Mouse (Mus musculus): ENCODE measurements around the gene Pnmal1. TPM values are rescaled to one million over a fixed set of nuclear protein-coding genes. Genes with fewer than 3 reads are reported as not detected.

The Pnmal1 gene
- 4.6 TPM for polyA plus RNA-seq (2014; fragmentation: Illumina TruSeq; extraction: RNeasy Lipid Tissue Mini Kit (QIAGEN cat#74804); ENCODE audit: low read depth, low replicate concordance)

DNA sequence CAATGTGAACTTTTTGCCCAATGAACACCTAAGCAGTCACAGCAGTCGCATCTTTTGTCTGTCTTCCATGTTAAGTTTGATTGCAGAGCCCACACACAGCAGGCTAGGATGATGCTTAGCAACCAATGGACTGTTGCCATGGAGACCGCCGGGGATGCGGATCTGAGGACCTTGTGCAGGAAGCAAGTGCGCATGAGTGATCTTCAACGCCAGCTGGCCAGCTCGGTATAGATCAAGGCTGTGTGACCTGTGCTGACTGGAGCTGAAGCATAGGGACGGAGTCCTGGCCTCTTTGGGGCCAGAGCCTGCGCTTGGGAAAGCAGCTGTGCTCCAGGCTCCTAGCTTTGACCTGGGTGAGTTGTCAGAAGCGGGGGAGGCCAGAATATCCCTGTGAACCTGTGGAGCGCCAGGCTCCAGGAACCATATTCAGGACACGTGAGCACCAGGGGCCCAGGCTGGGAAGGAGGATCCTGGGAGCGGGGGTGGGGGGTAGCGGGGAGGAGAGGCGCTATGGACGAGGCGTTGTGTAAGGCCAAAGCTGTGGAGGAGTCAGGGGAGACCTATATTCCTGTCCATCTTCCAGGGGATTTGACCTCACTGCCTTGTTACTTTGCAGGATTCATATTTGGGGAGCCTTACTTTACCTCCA, at the start of gene Pnmal1:
Gene Pnmal1, plus strand, starts transcription at position 141 of the 649 bp plus-strand sequence.

DNA sequence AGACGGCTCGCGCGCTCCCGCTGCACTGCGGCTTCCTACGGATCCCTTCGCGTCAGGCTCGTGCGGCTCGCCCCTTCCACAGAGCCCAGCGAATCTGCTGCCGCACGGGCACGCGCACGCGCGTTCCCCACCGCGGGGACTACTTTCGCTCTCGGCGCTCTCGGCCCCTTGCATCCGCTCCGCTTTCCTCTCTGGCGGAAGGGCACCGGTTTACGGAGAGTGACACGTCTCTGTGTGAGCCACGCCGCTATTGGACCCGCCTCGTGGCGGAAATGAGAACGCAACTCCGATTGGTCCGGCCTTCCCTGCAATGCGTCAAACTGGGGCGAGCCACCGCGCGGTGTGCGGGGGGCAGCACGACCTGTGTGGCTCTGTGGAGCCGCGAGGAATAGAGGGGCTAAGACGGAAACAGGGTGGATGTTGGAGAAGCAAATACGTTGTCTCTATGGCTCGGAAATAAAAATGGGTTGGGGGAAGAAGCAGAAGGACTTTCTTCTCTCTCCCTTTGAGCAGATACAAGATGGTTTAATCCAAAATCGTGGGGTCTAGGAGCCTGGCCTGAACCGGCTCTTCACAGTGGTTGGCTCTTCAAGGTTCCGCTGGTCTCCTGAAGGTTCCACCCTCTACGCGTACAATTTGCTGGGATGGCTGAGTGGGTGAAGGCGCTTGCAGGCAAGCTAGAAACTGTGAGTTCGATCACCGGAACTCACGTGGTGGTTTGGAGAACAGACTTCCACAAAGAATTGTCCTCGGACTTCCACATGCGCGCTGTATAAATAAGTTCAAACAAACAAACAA, 35.2 kb upstream of the Pnmal1 start, which contains the start of gene Calm3:
Gene Calm3, minus strand, starts transcription at position 78 of the 798 bp plus-strand sequence.

DNA sequence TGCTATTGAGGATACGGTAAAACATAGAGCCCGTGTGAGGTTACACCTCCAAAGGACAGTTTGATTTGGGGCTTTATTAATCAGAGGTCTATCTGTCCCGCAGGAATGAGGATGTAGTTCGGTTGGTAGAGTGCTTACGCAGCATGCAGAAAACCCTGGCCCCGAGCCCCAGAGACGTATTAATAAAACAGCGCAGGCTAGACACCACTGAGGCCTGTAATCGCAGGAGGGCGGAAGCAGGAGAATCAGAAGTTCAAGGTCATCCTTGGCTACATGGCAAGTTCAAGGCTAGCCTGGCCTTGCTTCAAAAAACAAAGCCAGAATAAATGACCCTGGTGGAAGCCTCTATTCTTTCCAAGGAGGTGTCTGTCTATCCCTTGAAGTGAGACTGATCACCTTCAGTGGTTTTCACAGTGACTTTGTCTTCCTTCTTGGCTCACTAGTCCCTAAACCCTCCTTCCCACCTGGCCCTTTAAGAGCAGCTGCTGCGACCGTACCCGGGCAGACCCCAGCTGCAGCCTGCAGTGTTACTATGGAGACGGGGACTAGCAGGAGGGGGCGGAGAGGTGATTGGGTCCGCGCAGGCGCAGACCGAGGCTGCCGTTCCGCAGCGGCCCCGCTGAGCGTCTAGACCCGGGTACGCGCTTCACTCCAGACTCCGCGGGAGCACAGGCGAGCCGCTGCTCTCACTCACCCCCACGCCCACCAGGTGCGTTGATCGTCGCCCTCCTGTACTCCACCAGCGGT, 15.2 kb upstream of the Pnmal1 start, which contains the start of gene Pnmal2:
Gene Pnmal2, plus strand, starts transcription at position 622 of the 747 bp plus-strand sequence.

DNA sequence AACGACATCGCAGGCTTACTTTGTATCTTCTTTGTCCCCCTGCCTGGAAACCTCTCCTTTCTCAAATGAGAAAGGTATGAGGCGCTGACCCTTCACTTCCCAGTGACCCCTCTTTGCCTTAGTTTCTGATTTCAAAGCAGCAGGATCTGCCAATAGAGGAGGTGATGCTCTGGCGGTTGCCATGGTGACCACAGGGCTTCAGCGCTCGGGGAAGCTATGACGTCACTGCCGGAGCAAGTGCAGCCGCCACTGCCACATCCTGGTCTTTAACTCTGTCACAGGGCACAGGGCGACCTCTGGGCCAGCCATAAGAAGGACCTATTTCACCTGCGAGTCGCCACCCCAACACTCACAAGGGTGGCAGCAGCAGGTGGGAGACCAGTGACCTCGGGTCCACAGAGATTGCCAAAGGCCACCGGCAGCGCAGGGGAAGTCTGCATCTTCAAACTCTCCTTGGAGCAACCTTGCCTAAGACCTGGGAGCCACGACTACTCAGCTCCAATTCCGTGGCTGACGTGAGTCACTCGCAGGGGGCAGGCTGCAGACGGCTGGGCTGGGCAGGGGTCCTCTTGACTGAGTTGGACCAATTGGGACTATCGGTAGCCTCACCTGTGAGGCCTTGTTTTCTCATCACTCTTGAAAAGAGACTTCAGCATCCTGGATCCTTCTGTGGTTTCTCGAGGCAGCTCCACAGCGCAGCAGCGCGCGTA, 23.5 kb downstream of the Pnmal1 start, which contains the start of gene Gm42372:
Gene Gm42372, plus strand, starts transcription at position 228 of the 710 bp plus-strand sequence.

DNA sequence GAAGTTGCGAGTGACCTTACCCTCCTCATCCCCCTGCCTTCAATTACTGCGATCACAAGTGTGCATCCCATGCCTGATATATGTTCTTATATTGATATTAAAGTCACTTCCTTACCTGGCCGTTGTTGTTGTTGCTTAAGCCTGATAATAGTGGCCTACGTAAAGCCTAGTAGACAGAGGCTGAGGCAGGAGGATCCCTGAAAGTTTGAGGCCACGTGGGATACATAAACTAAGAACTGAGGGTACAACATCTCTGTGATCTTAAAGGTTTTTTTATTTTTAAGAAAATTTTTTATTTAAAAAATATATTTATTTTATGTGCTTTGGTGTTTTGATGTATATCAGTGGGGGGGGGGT, 33.0 kb downstream of the Pnmal1 start, which contains the start of gene Ccdc8:
Gene Ccdc8, plus strand, starts transcription at position 258 of the 357 bp plus-strand sequence.

Other genes starting within 250 kb of the Pnmal1 start
- gene Ceacam9, start 237.8 kb upstream of the Pnmal1 start, polyA plus RNA-seq (2014; fragmentation: Illumina TruSeq; extraction: RNeasy Lipid Tissue Mini Kit (QIAGEN cat#74804); ENCODE audit: low read depth, low replicate concordance) = not detected
- 65.4 TPM for gene Ap2s1, start 221.3 kb upstream of the Pnmal1 start, polyA plus RNA-seq (2014; fragmentation: Illumina TruSeq; extraction: RNeasy Lipid Tissue Mini Kit (QIAGEN cat#74804); ENCODE audit: low read depth, low replicate concordance)
- gene Slc1a5, start 178.3 kb upstream of the Pnmal1 start, polyA plus RNA-seq (2014; fragmentation: Illumina TruSeq; extraction: RNeasy Lipid Tissue Mini Kit (QIAGEN cat#74804); ENCODE audit: low read depth, low replicate concordance) = 25.1 TPM
- gene Strn4, start 143.8 kb upstream of the Pnmal1 start, polyA plus RNA-seq (2014; fragmentation: Illumina TruSeq; extraction: RNeasy Lipid Tissue Mini Kit (QIAGEN cat#74804); ENCODE audit: low read depth, low replicate concordance) = 19.2 TPM
- gene Fkrp, start 142.9 kb upstream of the Pnmal1 start, polyA plus RNA-seq (2014; fragmentation: Illumina TruSeq; extraction: RNeasy Lipid Tissue Mini Kit (QIAGEN cat#74804); ENCODE audit: low read depth, low replicate concordance) = 9.0 TPM
- gene Prkd2, start 116.8 kb upstream of the Pnmal1 start, polyA plus RNA-seq (2014; fragmentation: Illumina TruSeq; extraction: RNeasy Lipid Tissue Mini Kit (QIAGEN cat#74804); ENCODE audit: low read depth, low replicate concordance) = 0.64 TPM
- 0.82 TPM for gene Dact3, start 84.4 kb upstream of the Pnmal1 start, polyA plus RNA-seq (2014; fragmentation: Illumina TruSeq; extraction: RNeasy Lipid Tissue Mini Kit (QIAGEN cat#74804); ENCODE audit: low read depth, low replicate concordance)
- gene Gng8, start 67.9 kb upstream of the Pnmal1 start, polyA plus RNA-seq (2014; fragmentation: Illumina TruSeq; extraction: RNeasy Lipid Tissue Mini Kit (QIAGEN cat#74804); ENCODE audit: low read depth, low replicate concordance) = not detected
- gene Ptgir, start 53.2 kb upstream of the Pnmal1 start, polyA plus RNA-seq (2014; fragmentation: Illumina TruSeq; extraction: RNeasy Lipid Tissue Mini Kit (QIAGEN cat#74804); ENCODE audit: low read depth, low replicate concordance) = 1.4 TPM
- 36.0 TPM for gene Calm3, start 35.6 kb upstream of the Pnmal1 start, polyA plus RNA-seq (2014; fragmentation: Illumina TruSeq; extraction: RNeasy Lipid Tissue Mini Kit (QIAGEN cat#74804); ENCODE audit: low read depth, low replicate concordance)
- 5.1 TPM for gene Pnmal2, start 15.0 kb upstream of the Pnmal1 start, polyA plus RNA-seq (2014; fragmentation: Illumina TruSeq; extraction: RNeasy Lipid Tissue Mini Kit (QIAGEN cat#74804); ENCODE audit: low read depth, low replicate concordance)
- 4.2 TPM for gene Gm42372, start 23.4 kb downstream of the Pnmal1 start, polyA plus RNA-seq (2014; fragmentation: Illumina TruSeq; extraction: RNeasy Lipid Tissue Mini Kit (QIAGEN cat#74804); ENCODE audit: low read depth, low replicate concordance)
- gene Ccdc8, start 33.0 kb downstream of the Pnmal1 start, polyA plus RNA-seq (2014; fragmentation: Illumina TruSeq; extraction: RNeasy Lipid Tissue Mini Kit (QIAGEN cat#74804); ENCODE audit: low read depth, low replicate concordance) = 3.4 TPM
- 12.6 TPM for gene Ppp5c, start 68.2 kb downstream of the Pnmal1 start, polyA plus RNA-seq (2014; fragmentation: Illumina TruSeq; extraction: RNeasy Lipid Tissue Mini Kit (QIAGEN cat#74804); ENCODE audit: low read depth, low replicate concordance)
- 3.1 TPM for gene Hif3a, start 102.7 kb downstream of the Pnmal1 start, polyA plus RNA-seq (2014; fragmentation: Illumina TruSeq; extraction: RNeasy Lipid Tissue Mini Kit (QIAGEN cat#74804); ENCODE audit: low read depth, low replicate concordance)
- not detected for gene Psg16, start 114.4 kb downstream of the Pnmal1 start, polyA plus RNA-seq (2014; fragmentation: Illumina TruSeq; extraction: RNeasy Lipid Tissue Mini Kit (QIAGEN cat#74804); ENCODE audit: low read depth, low replicate concordance)
- not detected for gene Ceacam3, start 190.6 kb downstream of the Pnmal1 start, polyA plus RNA-seq (2014; fragmentation: Illumina TruSeq; extraction: RNeasy Lipid Tissue Mini Kit (QIAGEN cat#74804); ENCODE audit: low read depth, low replicate concordance)
- not detected for gene Psg29, start 243.8 kb downstream of the Pnmal1 start, polyA plus RNA-seq (2014; fragmentation: Illumina TruSeq; extraction: RNeasy Lipid Tissue Mini Kit (QIAGEN cat#74804); ENCODE audit: low read depth, low replicate concordance)